ENCODE assay signal across 8 mouse cellular contexts in genomic region chr4:44012376-44013367, GRCm38 (mm10). TPM values are rescaled to one million over a fixed set of nuclear protein-coding genes. Genes with fewer than 3 reads are reported as not detected.
DNase-seq lines count a peak whose midpoint lies in the region; ATAC-seq and TF ChIP-seq lines count a peak whose summit lies in the region.

No protein-coding gene starts in this region.

- 0 out of 2 replicates have a peak, but pooled peaks cover 4% of the 10 kb centered on the region for H3K36me3 ChIP-seq in embryonic facial prominence, embryonic 15.5 days
- no peaks in the 10 kb centered on the region; the same call in 1 of the 2 replicates for H3K36me3 ChIP-seq in kidney, embryonic 14.5 days (ENCODE audit: control insufficient read depth, insufficient read depth, low read length)
- 0 out of 2 replicates have a peak, but pooled peaks cover 3% of the 10 kb centered on the region for H3K36me3 ChIP-seq in limb, embryonic 15.5 days

- TF ChIP-seq CTCF in bone marrow, adult 2 months (IDR thresholded peaks at IDR 0.05; ENCODE audit: control insufficient read depth, insufficient read depth, low read length), result no peak

- H3K27me3 ChIP-seq in embryonic facial prominence, embryonic 15.5 days, result no peaks in the 10 kb centered on the region
- H3K27me3 ChIP-seq in kidney, embryonic 14.5 days (ENCODE audit: control insufficient read depth, insufficient read depth, low read length), result no peaks in the 10 kb centered on the region
- H3K27me3 ChIP-seq in limb, embryonic 15.5 days, result no peaks in the 10 kb centered on the region

- WGBS in bone marrow, adult 2 months, result under 1% methylated on average over 77 of the region's 77 CpGs
- under 1% methylated on average over 77 of the region's 77 CpGs for WGBS in embryonic facial prominence, embryonic 15.5 days
- WGBS in kidney, embryonic 14.5 days, result under 1% methylated on average over 77 of the region's 77 CpGs
- under 1% methylated on average over 77 of the region's 77 CpGs for WGBS in limb, embryonic 15.5 days

- H3K4me2 ChIP-seq in embryonic facial prominence, embryonic 15.5 days (replicated peaks), result peak overlapping the region; percentile 84
- H3K4me2 ChIP-seq in kidney, embryonic 14.5 days (replicated peaks; ENCODE audit: low read depth, low read length), result peak overlapping the region; percentile 85
- peak overlapping the region; percentile 80 for H3K4me2 ChIP-seq in limb, embryonic 15.5 days

- peak overlapping the region; percentile 92 for H3K4me3 ChIP-seq in bone marrow, adult 2 months (replicated peaks; ENCODE audit: control insufficient read depth, low read depth, low read length)
- peak overlapping the region; percentile 80 for H3K4me3 ChIP-seq in embryonic facial prominence, embryonic 15.5 days (replicated peaks)
- H3K4me3 ChIP-seq in kidney, embryonic 14.5 days (ENCODE audit: low read length), result peak overlapping the region; percentile 98
- H3K4me3 ChIP-seq in limb, embryonic 15.5 days, result peak overlapping the region; percentile 97

- peak; percentile 97 for ATAC-seq in embryonic facial prominence, embryonic 15.5 days (ENCODE audit: insufficient number of reproducible peaks, low FRiP score, low TSS enrichment, low read depth)
- ATAC-seq in kidney, embryonic 14.5 days (ENCODE audit: low FRiP score, low TSS enrichment), result peak; percentile 98
- ATAC-seq in limb, embryonic 15.5 days (ENCODE audit: insufficient number of reproducible peaks, low FRiP score, low TSS enrichment, low read depth), result peak; percentile 95

- H3K9me3 ChIP-seq in embryonic facial prominence, embryonic 15.5 days (replicated peaks), result no peaks in the 10 kb centered on the region
- H3K9me3 ChIP-seq in kidney, embryonic 14.5 days (ENCODE audit: control insufficient read depth, low read length), result no peaks in the 10 kb centered on the region
- no peaks in the 10 kb centered on the region for H3K9me3 ChIP-seq in limb, embryonic 15.5 days

- H3K27ac ChIP-seq in bone marrow, adult 2 months (ENCODE audit: control insufficient read depth, insufficient read depth, low read depth, low read length, poor library complexity), result peak overlapping the region; percentile 95
- peak overlapping the region; percentile 78 for H3K27ac ChIP-seq in embryonic facial prominence, embryonic 15.5 days (replicated peaks)
- peak overlapping the region; percentile 79 for H3K27ac ChIP-seq in kidney, embryonic 14.5 days (ENCODE audit: low read depth, low read length)
- peak overlapping the region; percentile 76 for H3K27ac ChIP-seq in limb, embryonic 15.5 days

- peak; percentile 87 for TF ChIP-seq POLR2A in bone marrow, adult 2 months (IDR thresholded peaks at IDR 0.05; ENCODE audit: borderline replicate concordance, control insufficient read depth, low read depth, low read length)

- peaks cover 3% of the 10 kb centered on the region; the same call in 1 of the 2 replicates for H3K4me1 ChIP-seq in bone marrow, adult 2 months (ENCODE audit: control insufficient read depth, insufficient read depth, low read length)
- H3K4me1 ChIP-seq in embryonic facial prominence, embryonic 15.5 days, result peaks cover 24% of the 10 kb centered on the region
- H3K4me1 ChIP-seq in kidney, embryonic 14.5 days (ENCODE audit: control insufficient read depth, insufficient read depth, low read length), result peaks cover 12% of the 10 kb centered on the region
- peaks cover 23% of the 10 kb centered on the region for H3K4me1 ChIP-seq in limb, embryonic 15.5 days

- peak; percentile 98 for DNase-seq in 416B (ENCODE audit: low read depth)
- peak; percentile 95 to 97 for DNase-seq in heart, adult 9 months (ENCODE audit: low spot score in 2 of 2)
- DNase-seq in monocyte, adult 2 months (ENCODE audit: low read depth in 1 of 2, low spot score in 2 of 2), result peak; percentile 82 to 87
- DNase-seq in spleen, postnatal 36 days (ENCODE audit: low spot score in 2 of 2), result peak; percentile 93 to 94

- H3K9ac ChIP-seq in embryonic facial prominence, embryonic 15.5 days, result peak overlapping the region; percentile 95
- peak overlapping the region; percentile 92 for H3K9ac ChIP-seq in kidney, embryonic 14.5 days (ENCODE audit: low read depth, low read length)
- H3K9ac ChIP-seq in limb, embryonic 15.5 days, result peak overlapping the region; percentile 98

RNA-seq across cellular contexts. Expression of gene Clta, which starts 8.4 kb away (rescaled TPM):
- 114 and 168 TPM in 2 replicates for polyA plus RNA-seq in bone marrow, adult 2 months (2011; ENCODE audit: insufficient read depth, insufficient read length, low replicate concordance, missing spikeins)
- 247 and 259 TPM in 2 replicates for polyA plus RNA-seq in embryonic facial prominence, embryonic 15.5 days (2015; fragmentation: Nextera tagmentation; extraction: Ambion mirVana)
- polyA plus RNA-seq in kidney, embryonic 14.5 days (2014; fragmentation: Nextera tagmentation; extraction: Ambion mirVana), result 242 and 272 TPM in 2 replicates
- polyA plus RNA-seq in limb, embryonic 15.5 days (2015; fragmentation: Nextera tagmentation; extraction: Ambion mirVana), result 236 and 246 TPM in 2 replicates

RNA-seq across cellular contexts. Expression of gene Ccin, which starts 29.4 kb away (rescaled TPM):
- not detected in 2 replicates for polyA plus RNA-seq in bone marrow, adult 2 months (2011; ENCODE audit: insufficient read depth, insufficient read length, low replicate concordance, missing spikeins)
- not detected in 2 replicates for polyA plus RNA-seq in embryonic facial prominence, embryonic 15.5 days (2015; fragmentation: Nextera tagmentation; extraction: Ambion mirVana)
- polyA plus RNA-seq in kidney, embryonic 14.5 days (2014; fragmentation: Nextera tagmentation; extraction: Ambion mirVana), result not detected in 2 replicates
- polyA plus RNA-seq in limb, embryonic 15.5 days (2015; fragmentation: Nextera tagmentation; extraction: Ambion mirVana), result not detected in 2 replicates

RNA-seq across cellular contexts. Expression of gene Glipr2, which starts 55.5 kb away (rescaled TPM):
- 20.8 and 49.7 TPM in 2 replicates for polyA plus RNA-seq in bone marrow, adult 2 months (2011; ENCODE audit: insufficient read depth, insufficient read length, low replicate concordance, missing spikeins)
- 84.4 and 102 TPM in 2 replicates for polyA plus RNA-seq in embryonic facial prominence, embryonic 15.5 days (2015; fragmentation: Nextera tagmentation; extraction: Ambion mirVana)
- 51.4 and 63.6 TPM in 2 replicates for polyA plus RNA-seq in kidney, embryonic 14.5 days (2014; fragmentation: Nextera tagmentation; extraction: Ambion mirVana)
- 85.6 and 108 TPM in 2 replicates for polyA plus RNA-seq in limb, embryonic 15.5 days (2015; fragmentation: Nextera tagmentation; extraction: Ambion mirVana)

Comparison
In these comparisons a context has a peak if more than half of its experiments do, and no peak if none do; other contexts are left out.
1. Peak in every context shown above with its lines: DNase-seq, ATAC-seq, H3K4me3 ChIP-seq and H3K27ac ChIP-seq.